Mouse (Mus musculus) kidney, adult 2 months (tissue): ENCODE measurements around the gene Nolc1. TPM values are rescaled to one million over a fixed set of nuclear protein-coding genes. Genes with fewer than 3 reads are reported as not detected.

Experiments used
- DNase-seq: peaks from one replicate; pipeline ENCODE4 v3.0.0; 2021
- H3K27ac ChIP-seq: fragments of 200-500 bp; 2 replicates; pipeline ENCODE4 v1.5.1; 2012; ENCODE audit warnings: low read depth, low read length, control low read depth, inconsistent platforms; ENCODE audit not compliant: insufficient read depth
- H3K27me3 ChIP-seq: fragments of 200-500 bp; replicated peaks from 2 replicates; pipeline ENCODE4 v1.6.1; 2012; ENCODE audit warnings: mild to moderate bottlenecking, moderate library complexity, low read length, inconsistent platforms; ENCODE audit not compliant: control insufficient read depth, insufficient read depth
- H3K36me3 ChIP-seq: fragments of 200-500 bp; 2 replicates; pipeline ENCODE4 v1.6.1; 2012; ENCODE audit warnings: mild to moderate bottlenecking, moderate library complexity, low read length, inconsistent platforms; ENCODE audit not compliant: control insufficient read depth, insufficient read depth
- H3K4me1 ChIP-seq: fragments of 200-500 bp; 2 replicates; pipeline ENCODE4 v1.6.1; 2011; ENCODE audit warnings: low read length; ENCODE audit not compliant: control insufficient read depth, insufficient read depth
- H3K4me3 ChIP-seq: fragments of 200-500 bp; 2 replicates; pipeline ENCODE4 v1.5.1; 2011; ENCODE audit warnings: mild to moderate bottlenecking, low read depth, low read length, control low read depth; ENCODE audit not compliant: insufficient read depth
- CTCF ChIP-seq: fragments of 200-500 bp; conservative IDR thresholded peaks from 2 replicates; pipeline ENCODE4 v1.5.1; 2011; ENCODE audit warnings: low read depth, mild to moderate bottlenecking, control low read depth, low read length, moderate library complexity, mixed read lengths; ENCODE audit not compliant: insufficient read depth, insufficient read length
- POLR2A ChIP-seq: fragments of 200-500 bp; IDR thresholded peaks from one replicate; pipeline ENCODE4 v1.6.1; 2011; ENCODE audit warnings: low read depth, low read length, control low read depth
- WGBS: fragments of 180-500 bp; shearing (Covaris S2); methylation state at CpG from one replicate; pipeline ENCODE4 v1.1.7; 2018; 5-methylcytosine and 5-hydroxymethylcytosine counted together
- polyA plus RNA-seq: library from polyadenylated mRNA; depleted of rRNA; stranded (reverse); fragments of >200 nt; gene quantifications from 2 replicates; pipeline ENCODE4 v1.2.3, GENCODE M21; 2012

Nolc1 gene
- polyA plus RNA-seq, 1 experiment = 10.0 TPM

DNA sequence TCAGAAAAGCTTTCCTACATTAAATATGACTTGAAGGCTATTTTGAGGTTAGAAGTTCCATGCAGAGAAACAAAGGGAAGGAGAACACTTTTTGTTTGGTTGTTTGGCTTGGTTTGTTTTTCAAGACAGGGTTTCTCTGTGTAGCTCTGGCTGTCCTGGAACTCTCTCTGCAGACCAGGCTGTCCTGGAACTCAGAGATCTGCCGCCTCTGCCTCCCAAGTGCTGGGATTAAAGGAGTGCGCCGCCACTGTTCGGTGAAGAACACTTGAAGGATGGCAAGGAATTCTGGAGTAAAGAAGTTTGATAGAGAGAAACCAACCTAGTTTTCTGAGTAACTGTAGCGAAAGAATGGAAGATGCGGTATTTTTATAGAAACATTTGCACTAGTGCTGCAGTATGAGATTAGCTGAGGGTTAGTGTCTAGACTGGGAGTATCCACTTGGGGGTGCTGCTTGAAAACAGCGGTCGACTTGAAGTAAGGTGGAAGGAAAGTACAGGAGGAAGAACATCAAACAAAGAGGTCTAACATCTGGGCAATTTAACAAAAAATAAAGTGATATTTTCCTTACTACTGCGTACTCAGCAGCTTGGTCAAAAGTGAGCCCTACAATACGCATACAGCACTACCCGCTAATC, 19.8 kb upstream of the Nolc1 start:
- H3K27ac ChIP-seq = peak overlapping the region; percentile 40; the same call in 1 of the 2 replicates
- no peak for DNase-seq
- 2% methylated on average over 11 of the region's 11 CpGs for WGBS
- no peaks in the 10 kb centered on the region for H3K36me3 ChIP-seq
- no peaks in the 10 kb centered on the region for H3K27me3 ChIP-seq
- no peak for TF ChIP-seq POLR2A
- peak; percentile 29; the same call in 1 of the 2 replicates for TF ChIP-seq CTCF
- H3K4me1 ChIP-seq = peaks cover 9% of the 10 kb centered on the region; the same call in 1 of the 2 replicates
- H3K4me3 ChIP-seq = peak overlapping the region; percentile 45

DNA sequence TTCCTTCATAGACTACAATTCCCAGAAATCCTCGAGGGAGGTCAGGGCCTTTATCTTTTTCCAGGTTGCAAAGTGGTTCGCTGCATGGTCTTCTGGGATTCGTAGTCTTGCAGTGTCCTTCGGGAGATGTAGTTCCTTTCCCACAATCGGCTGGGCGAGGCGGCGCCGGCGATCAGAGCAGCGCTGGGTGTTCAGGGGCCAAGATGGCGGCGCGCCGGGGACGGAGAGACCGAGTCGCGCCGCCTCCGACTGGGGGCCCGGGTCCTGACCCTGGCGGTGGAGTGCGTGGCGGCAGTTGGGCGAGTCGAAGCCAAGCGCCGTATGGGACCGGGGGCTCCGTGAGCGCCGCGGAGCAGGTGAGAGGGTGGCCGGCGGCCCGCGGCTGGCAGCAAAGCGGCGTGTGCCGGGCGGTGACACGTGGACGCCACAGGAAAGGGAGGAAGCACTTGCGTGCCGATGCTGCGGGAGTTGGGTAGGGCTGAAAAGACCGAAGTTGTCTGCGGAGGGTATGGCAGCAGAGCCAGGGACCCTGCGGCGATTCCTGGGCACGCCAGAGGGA, 19.2 kb upstream of the Nolc1 start:
- under 1% methylated on average over 52 of the region's 52 CpGs for WGBS
- peak; percentile 98 for DNase-seq
- TF ChIP-seq CTCF = no peak
- TF ChIP-seq POLR2A = no peak
- Histone ChIP-seq H3K36me3 (no peaks in the 10 kb centered on the region), H3K27me3 (no peaks in the 10 kb centered on the region), H3K27ac (peak overlapping the region; percentile 69), H3K4me3 (peak overlapping the region; percentile 95), H3K4me1 (peaks cover 9% of the 10 kb centered on the region; the same call in 1 of the 2 replicates)

DNA sequence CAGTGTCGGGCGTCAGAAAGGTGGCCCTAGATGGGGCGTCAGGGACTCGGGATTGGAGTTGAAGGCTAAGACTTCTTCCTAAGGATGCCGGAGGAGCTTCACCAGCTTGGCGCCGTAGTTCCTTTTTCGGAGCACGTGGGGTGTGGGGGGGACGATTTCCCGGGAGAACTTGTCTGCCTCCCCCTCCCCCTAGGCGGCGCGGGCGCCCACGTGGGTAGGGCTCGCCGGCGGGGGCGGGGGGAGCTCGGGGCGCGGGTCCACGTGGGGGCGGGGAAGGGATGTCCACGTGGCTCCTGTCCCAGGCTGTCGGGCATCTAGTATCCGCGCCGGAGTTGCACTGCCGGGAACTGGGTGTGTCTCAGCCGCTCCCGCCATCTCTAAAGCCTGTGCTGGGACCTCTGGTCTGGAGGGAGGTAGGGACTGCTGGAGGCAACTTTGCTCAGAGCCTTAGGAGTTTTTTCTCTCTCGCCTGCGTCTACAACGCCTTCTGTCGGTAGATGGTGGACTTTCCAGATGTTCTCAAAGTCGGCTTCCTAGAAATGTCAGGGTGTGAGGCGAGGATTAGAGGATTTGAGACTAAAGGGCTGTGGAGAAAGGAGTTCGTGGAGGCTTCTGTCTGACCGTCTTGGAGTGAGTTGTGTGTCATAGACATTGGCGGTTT, 18.6 kb upstream of the Nolc1 start:
- 0 out of 2 replicates have a peak, but pooled peaks have one; percentile 21 for TF ChIP-seq CTCF
- no peak for TF ChIP-seq POLR2A
- Histone ChIP-seq H3K4me1 (peaks cover 9% of the 10 kb centered on the region; the same call in 1 of the 2 replicates), H3K27ac (peak overlapping the region; percentile 69), H3K4me3 (peak overlapping the region; percentile 95), H3K27me3 (no peaks in the 10 kb centered on the region), H3K36me3 (no peaks in the 10 kb centered on the region)
- WGBS = under 1% methylated on average over 42 of the region's 42 CpGs
- peak; percentile 89 for DNase-seq

DNA sequence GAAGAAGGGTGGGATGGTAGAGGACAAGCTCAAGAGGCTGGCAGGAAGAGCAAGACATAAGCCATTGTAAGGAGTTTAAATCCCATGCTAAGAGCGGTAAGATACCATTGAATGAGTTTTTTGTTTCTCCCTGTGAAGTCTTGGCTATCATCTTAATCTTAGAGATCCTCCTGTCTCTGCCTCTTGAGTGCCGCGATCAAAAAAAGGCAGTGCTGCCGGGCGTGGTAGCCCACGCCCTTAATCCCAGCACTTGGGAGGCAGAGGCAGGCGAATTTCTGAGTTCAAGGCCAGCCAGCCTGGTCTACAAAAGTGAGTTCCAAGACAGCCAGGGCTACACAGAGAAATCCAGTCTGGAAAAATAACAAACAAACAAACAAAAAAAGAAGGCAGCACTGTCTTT, 17.2 kb upstream of the Nolc1 start:
- no peak for TF ChIP-seq CTCF
- TF ChIP-seq POLR2A = no peak

DNA sequence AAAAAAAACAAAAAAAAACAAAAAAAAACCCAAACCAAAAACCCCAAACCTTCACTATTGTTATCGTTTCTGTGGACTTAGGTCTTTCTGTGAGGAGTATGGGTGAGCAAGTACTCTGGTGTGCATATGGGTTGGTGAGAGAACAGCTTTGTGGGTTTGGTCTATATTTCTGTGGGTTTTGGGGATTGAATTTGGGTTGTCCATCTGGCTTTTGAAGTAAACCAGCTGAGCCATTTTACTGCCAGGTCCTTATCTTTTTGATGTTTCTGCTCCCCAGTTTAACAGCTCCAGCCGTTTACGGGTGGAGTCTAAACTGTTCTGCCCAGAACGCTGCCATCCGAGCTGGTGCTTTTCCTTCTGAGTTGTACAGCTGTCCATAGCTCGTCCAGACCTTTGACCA, 14.8 kb upstream of the Nolc1 start:
- H3K36me3 ChIP-seq = no peaks in the 10 kb centered on the region
- no peak for TF ChIP-seq POLR2A
- TF ChIP-seq CTCF = no peak
- WGBS = 66% methylated on average over 6 of the region's 6 CpGs
- DNase-seq = no peak
- H3K4me3 ChIP-seq = no peak overlapping the region
- no peak overlapping the region for H3K27ac ChIP-seq
- no peaks in the 10 kb centered on the region for H3K27me3 ChIP-seq
- peaks cover 9% of the 10 kb centered on the region; the same call in 1 of the 2 replicates for H3K4me1 ChIP-seq

More for the DNA sequence above, 17.2 kb upstream of the Nolc1 start:
- Histone ChIP-seq H3K27me3 (no peaks in the 10 kb centered on the region), H3K27ac (no peak overlapping the region), H3K4me3 (no peak overlapping the region), H3K36me3 (no peaks in the 10 kb centered on the region), H3K4me1 (peaks cover 9% of the 10 kb centered on the region; the same call in 1 of the 2 replicates)
- no peak for DNase-seq
- WGBS = 96% methylated on average over 7 of the region's 7 CpGs

DNA sequence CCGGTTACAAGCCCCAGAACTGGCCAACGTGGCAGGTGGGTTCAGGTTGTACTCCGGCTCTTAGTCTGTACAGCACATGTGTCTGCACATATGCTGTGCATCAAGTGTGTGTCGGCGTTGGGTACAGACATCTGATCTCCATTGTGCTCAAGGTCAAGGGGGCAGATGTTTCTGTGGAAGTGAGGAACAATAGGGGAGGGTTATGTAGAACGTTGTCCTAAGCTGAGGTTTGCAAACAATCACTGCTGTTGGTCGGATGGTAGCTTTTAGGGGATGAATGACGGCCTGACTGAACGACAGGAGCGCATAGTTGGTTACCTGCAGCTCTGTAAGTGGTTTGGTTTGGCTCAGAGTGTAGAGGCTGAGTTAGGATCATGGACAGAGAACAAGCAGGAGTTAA, 7.6 kb upstream of the Nolc1 start:
- no peak overlapping the region for H3K4me3 ChIP-seq
- no peaks in the 10 kb centered on the region for H3K27me3 ChIP-seq
- H3K27ac ChIP-seq = no peak overlapping the region
- no peak for TF ChIP-seq POLR2A
- TF ChIP-seq CTCF = no peak
- DNase-seq = no peak
- H3K4me1 ChIP-seq = no peaks in the 10 kb centered on the region
- no peaks in the 10 kb centered on the region for H3K36me3 ChIP-seq
- WGBS = 82% methylated on average over 10 of the region's 10 CpGs

DNA sequence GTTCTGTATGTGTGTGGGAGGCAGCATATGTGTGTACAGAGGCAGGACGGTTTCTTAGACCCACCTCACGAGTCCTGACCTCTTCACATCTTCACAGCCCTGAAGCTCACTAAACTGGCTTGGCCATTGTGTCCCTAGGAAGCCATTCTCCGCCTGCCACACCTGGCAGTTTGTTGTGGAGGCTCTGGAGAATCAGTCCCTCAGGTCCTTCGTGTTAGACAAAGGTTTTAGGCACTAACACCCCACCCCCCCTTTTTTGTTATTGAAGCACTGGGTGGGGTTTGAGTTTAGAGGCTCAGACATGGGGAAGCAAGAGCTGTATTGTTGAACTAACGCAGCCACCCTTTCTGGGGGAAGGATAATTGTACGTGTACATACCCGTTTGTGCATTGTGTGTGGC, 2.4 kb upstream of the Nolc1 start:
- Histone ChIP-seq H3K27me3 (no peaks in the 10 kb centered on the region), H3K4me3 (no peak overlapping the region), H3K36me3 (no peaks in the 10 kb centered on the region), H3K4me1 (peaks cover 6% of the 10 kb centered on the region; the same call in 1 of the 2 replicates), H3K27ac (no peak overlapping the region)
- WGBS = 89% methylated on average over 7 of the region's 7 CpGs
- no peak for TF ChIP-seq POLR2A
- no peak for TF ChIP-seq CTCF
- DNase-seq = no peak
